Mouse (Mus musculus): ENCODE measurements around the gene Polr2i. TPM values are rescaled to one million over a fixed set of nuclear protein-coding genes. Genes with fewer than 3 reads are reported as not detected.
"Not testable (repeated sequence)": the region's sequence is repeated elsewhere in the genome, so short reads cannot be mapped to it uniquely, and the experiment has no call there.

Gene Polr2i
- polyA plus RNA-seq, 1 experiment = 174 TPM

GRCm38 (mm10) chr7:30235625-30236024 is 3.9 kb downstream of the Polr2i start, which contains the start of gene Ovol3:
Gene Ovol3, minus strand, starts transcription at chr7:30235725.
- H3K79me2 ChIP-seq (ENCODE audit: control insufficient read depth, insufficient read depth) = peaks cover 6% of the 10 kb centered on the region
- H3K4me2 ChIP-seq (ENCODE audit: low read depth) = no peak within 1 kb of the TSS
- TF ChIP-seq POLR2A (IDR thresholded peaks at IDR 0.05; ENCODE audit: insufficient read length, low read depth) (no peak), TCF3 (IDR thresholded peaks at IDR 0.05; ENCODE audit: insufficient read length, low read depth) (no peak), POLR2AphosphoS2 (IDR thresholded peaks at IDR 0.05; ENCODE audit: insufficient read length, low read depth) (no peak), TCF12 (IDR thresholded peaks at IDR 0.05; ENCODE audit: insufficient read depth, poor library complexity, severe bottlenecking) (no peak), SRF (IDR thresholded peaks at IDR 0.05; ENCODE audit: control insufficient read depth, insufficient read length, low read depth) (no peak), USF1 (IDR thresholded peaks at IDR 0.05; ENCODE audit: low read depth) (no peak)
- no peaks in the 10 kb centered on the region for H3K27me3 ChIP-seq (ENCODE audit: control insufficient read depth, insufficient read depth, insufficient read length)
- H3K36me3 ChIP-seq (ENCODE audit: control insufficient read depth, insufficient read depth) = no peaks in the 10 kb centered on the region
- no peak within 1 kb of the TSS for H3ac ChIP-seq (ENCODE audit: control insufficient read depth, insufficient read length)
- no peak within 1 kb of the TSS for H3K4me3 ChIP-seq

GRCm38 (mm10) chr7:30237374-30237773 is 5.6 kb downstream of the Polr2i start:
- H3K27me3 ChIP-seq (ENCODE audit: control insufficient read depth, insufficient read depth, insufficient read length); H3K4me3 ChIP-seq; H3K79me2 ChIP-seq (ENCODE audit: control insufficient read depth, insufficient read depth); H3K4me2 ChIP-seq (ENCODE audit: low read depth); H3K36me3 ChIP-seq (ENCODE audit: control insufficient read depth, insufficient read depth); H3ac ChIP-seq (ENCODE audit: control insufficient read depth, insufficient read length): not testable (repeated sequence)
- peak; percentile 73 for TF ChIP-seq TCF12 (IDR thresholded peaks at IDR 0.05; ENCODE audit: insufficient read depth, poor library complexity, severe bottlenecking)
- peak; percentile 55 to 68 (median 65) for TF ChIP-seq MYOG (IDR thresholded peaks at IDR 0.05; ENCODE audit: control insufficient read depth in 1 of 3, insufficient read depth in 1 of 3, insufficient read length in 2 of 3, low read depth in 2 of 3)
- TF ChIP-seq MYOD1 (IDR thresholded peaks at IDR 0.05; ENCODE audit: control insufficient read depth in 1 of 3, insufficient read length in 2 of 3, low read depth in 2 of 3) = peak in 2 of 3 experiments; percentile 59 to 74

- Histone ChIP-seq H3K27me3 (ENCODE audit: control insufficient read depth, insufficient read depth, insufficient read length) (no peaks in the 10 kb centered on the region), H3K79me2 (ENCODE audit: control insufficient read depth, insufficient read depth) (no peaks in the 10 kb centered on the region), H3K4me2 (ENCODE audit: low read depth) (no peak overlapping the region), H3ac (ENCODE audit: control insufficient read depth, insufficient read length) (no peak overlapping the region), H3K4me3 (no peak overlapping the region), H3K36me3 (ENCODE audit: control insufficient read depth, insufficient read depth) (peaks cover 4% of the 10 kb centered on the region)
- TF ChIP-seq REST (IDR thresholded peaks at IDR 0.05; ENCODE audit: insufficient read depth, insufficient read length) (no peak), CEBPB (IDR thresholded peaks at IDR 0.05; ENCODE audit: insufficient read depth, poor library complexity, severe bottlenecking) (no peak), MYOD1 (IDR thresholded peaks at IDR 0.05; ENCODE audit: control insufficient read depth in 1 of 3, insufficient read length in 2 of 3, low read depth in 2 of 3) (no peak), POLR2AphosphoS2 (IDR thresholded peaks at IDR 0.05; ENCODE audit: insufficient read length, low read depth) (no peak), MYOG (IDR thresholded peaks at IDR 0.05; ENCODE audit: control insufficient read depth in 1 of 3, insufficient read depth in 1 of 3, insufficient read length in 2 of 3, low read depth in 2 of 3) (no peak), MAX (IDR thresholded peaks at IDR 0.05; ENCODE audit: low read depth) (no peak), TCF12 (IDR thresholded peaks at IDR 0.05; ENCODE audit: insufficient read depth, poor library complexity, severe bottlenecking) (no peak), E2F4 (IDR thresholded peaks at IDR 0.05; ENCODE audit: insufficient read depth) (no peak), POLR2A (IDR thresholded peaks at IDR 0.05; ENCODE audit: insufficient read length, low read depth) (no peak), SRF (IDR thresholded peaks at IDR 0.05; ENCODE audit: control insufficient read depth, insufficient read length, low read depth) (no peak), TCF3 (IDR thresholded peaks at IDR 0.05; ENCODE audit: insufficient read length, low read depth) (no peak), USF1 (IDR thresholded peaks at IDR 0.05; ENCODE audit: low read depth) (no peak)
Observed at GRCm38 (mm10) chr7:30251956-30252954, 20.5 kb downstream of the Polr2i start.

DNA sequence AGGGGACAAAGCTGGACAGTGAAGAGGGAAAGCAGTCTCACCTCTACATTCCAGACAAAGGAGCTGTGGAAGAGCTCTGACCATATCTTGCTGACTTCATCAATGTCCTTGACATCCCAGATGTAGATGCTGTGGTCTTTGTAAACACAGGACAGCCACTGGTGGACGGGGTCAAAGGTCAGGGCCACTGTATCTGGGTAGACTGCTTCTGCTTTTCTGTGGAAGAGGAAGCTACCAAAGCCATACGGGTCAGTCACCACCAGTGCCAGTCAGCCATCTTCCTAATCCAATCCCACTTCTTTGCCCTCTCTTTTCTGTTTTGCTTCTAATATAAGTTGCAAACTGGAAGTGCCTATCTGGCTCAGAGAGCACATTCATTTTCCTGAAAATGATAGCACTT is 33.3 kb downstream of the Polr2i start:
- Histone ChIP-seq H3K79me2 (ENCODE audit: control insufficient read depth, insufficient read depth) (no peaks in the 10 kb centered on the region), H3K27me3 (ENCODE audit: control insufficient read depth, insufficient read depth, insufficient read length) (no peaks in the 10 kb centered on the region), H3K4me3 (no peak overlapping the region), H3K4me2 (ENCODE audit: low read depth) (no peak overlapping the region), H3K36me3 (ENCODE audit: control insufficient read depth, insufficient read depth) (no peaks in the 10 kb centered on the region), H3ac (ENCODE audit: control insufficient read depth, insufficient read length) (no peak overlapping the region)
- TF ChIP-seq POLR2A (IDR thresholded peaks at IDR 0.05; ENCODE audit: insufficient read length, low read depth) (no peak), MAX (IDR thresholded peaks at IDR 0.05; ENCODE audit: low read depth) (no peak)

GRCm38 (mm10) chr7:30265531-30265930 is 33.8 kb downstream of the Polr2i start:
- TF ChIP-seq CEBPB (IDR thresholded peaks at IDR 0.05; ENCODE audit: insufficient read depth, poor library complexity, severe bottlenecking) = no peak
- no peak for TF ChIP-seq SRF (IDR thresholded peaks at IDR 0.05; ENCODE audit: control insufficient read depth, insufficient read length, low read depth)
- no peak for TF ChIP-seq TCF3 (IDR thresholded peaks at IDR 0.05; ENCODE audit: insufficient read length, low read depth)
- no peak for TF ChIP-seq E2F4 (IDR thresholded peaks at IDR 0.05; ENCODE audit: insufficient read depth)
- no peak for TF ChIP-seq REST (IDR thresholded peaks at IDR 0.05; ENCODE audit: insufficient read depth, insufficient read length)
- TF ChIP-seq MYOG (IDR thresholded peaks at IDR 0.05; ENCODE audit: control insufficient read depth in 1 of 3, insufficient read depth in 1 of 3, insufficient read length in 2 of 3, low read depth in 2 of 3) = no peak
- no peak for TF ChIP-seq POLR2AphosphoS2 (IDR thresholded peaks at IDR 0.05; ENCODE audit: insufficient read length, low read depth)
- H3K36me3 ChIP-seq (ENCODE audit: control insufficient read depth, insufficient read depth) = no peaks in the 10 kb centered on the region
- H3K27me3 ChIP-seq (ENCODE audit: control insufficient read depth, insufficient read depth, insufficient read length) = no peaks in the 10 kb centered on the region
- H3K79me2 ChIP-seq (ENCODE audit: control insufficient read depth, insufficient read depth) = no peaks in the 10 kb centered on the region
- H3K4me3 ChIP-seq = no peak overlapping the region
- H3K4me2 ChIP-seq (ENCODE audit: low read depth) = no peak overlapping the region
- no peak overlapping the region for H3ac ChIP-seq (ENCODE audit: control insufficient read depth, insufficient read length)

All from myocyte (in vitro differentiated cells).